Mouse (Mus musculus): ENCODE data around the gene Mpdu1.

- TF ChIP-seq POLR2A (IDR thresholded peaks at IDR 0.05; ENCODE audit: control insufficient read depth, low read depth, low read length) = no peak
- TF ChIP-seq CTCF (IDR thresholded peaks at IDR 0.05; ENCODE audit: control insufficient read depth, insufficient read depth, insufficient replicate concordance, low read depth, low read length) = no peak
Observed at GRCm38 (mm10) chr11:69692863-69693262, 30.4 kb upstream of the Mpdu1 start.

All from testis, adult 2 months (tissue).